Mouse (Mus musculus) olfactory bulb, adult 2 months (tissue): ENCODE measurements around the gene Ift88.

ENCODE experiments used
- CTCF ChIP-seq: fragments of 200-500 bp; IDR thresholded peaks from 2 replicates; pipeline ENCODE4 v1.5.1; 2012; ENCODE audit warnings: low read depth, mild to moderate bottlenecking, low read length, moderate library complexity; ENCODE audit not compliant: insufficient read depth
- POLR2A ChIP-seq: fragments of 200-500 bp; IDR thresholded peaks from 2 replicates; pipeline ENCODE4 v1.6.1; 2012; ENCODE audit warnings: mild to moderate bottlenecking, low read depth, low read length, moderate library complexity; ENCODE audit not compliant: insufficient read depth

DNA sequence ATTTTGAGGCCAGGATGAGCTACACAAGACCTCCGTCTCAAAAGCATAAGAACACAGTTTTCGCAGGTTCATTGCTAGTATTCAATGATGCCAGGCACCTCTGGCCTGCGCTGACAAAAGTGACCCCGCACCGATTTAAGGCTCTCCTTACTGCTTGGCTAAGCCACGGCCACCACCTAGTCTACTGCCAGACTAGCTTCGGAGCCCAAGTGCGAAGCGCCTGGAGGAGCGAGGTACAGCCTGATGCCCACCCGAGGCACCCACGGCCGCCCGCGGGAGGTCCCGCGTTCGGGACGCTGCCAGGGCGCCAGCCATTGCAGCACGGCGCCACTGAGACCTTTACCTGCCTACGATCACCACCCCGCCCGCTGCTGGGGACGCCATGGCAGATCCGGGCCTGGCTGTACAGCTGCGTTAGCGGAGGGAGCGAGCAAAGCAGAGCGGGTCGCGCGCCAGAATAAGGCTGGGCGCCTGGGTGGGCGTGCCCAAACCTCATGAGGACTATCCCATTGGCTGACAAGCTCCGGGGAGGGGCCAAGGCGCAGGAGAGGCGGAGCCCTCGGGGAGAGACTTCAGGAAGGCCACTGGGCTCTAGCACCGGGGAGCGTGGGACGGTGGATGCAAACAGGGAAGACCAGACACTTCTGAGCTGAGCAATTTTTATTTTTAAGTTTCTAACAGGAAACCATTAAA is 25.7 kb upstream of the Ift88 start, which contains the start of gene Cryl1:
- TF ChIP-seq CTCF (no peak), POLR2A (peak; percentile 77; the same call in 1 of the 2 replicates)
